Mouse (Mus musculus) kidney, adult 2 months (tissue): ENCODE results near the gene 1700067K01Rik.

Source experiments
- CTCF ChIP-seq: fragments of 200-500 bp; conservative IDR thresholded peaks from 2 replicates; pipeline ENCODE4 v1.5.1; 2011; ENCODE audit warnings: low read depth, mild to moderate bottlenecking, control low read depth, low read length, moderate library complexity, mixed read lengths; ENCODE audit not compliant: insufficient read depth, insufficient read length
- POLR2A ChIP-seq: fragments of 200-500 bp; IDR thresholded peaks from one replicate; pipeline ENCODE4 v1.6.1; 2011; ENCODE audit warnings: low read depth, low read length, control low read depth

- peak; percentile 63 for TF ChIP-seq POLR2A
- TF ChIP-seq CTCF = no peak
Observed at GRCm38 (mm10) chr8:83996567-83997505, 4.5 kb upstream of the 1700067K01Rik start.
